Mouse (Mus musculus) monocyte, adult 5-6 weeks (primary cell): ENCODE results near the gene Mfap1a. TPM values are rescaled to one million over a fixed set of nuclear protein-coding genes. Genes with fewer than 3 reads are reported as not detected.
"Not testable (repeated sequence)": the region's sequence is repeated elsewhere in the genome, so short reads cannot be mapped to it uniquely, and the experiment has no call there.

ENCODE experiments used
- ATAC-seq: fragments of 153-309, 156-312 bp; replicated peaks from 2 replicates; pipeline ENCODE4 v1.8.0; 2017; ENCODE audit warnings: mild to moderate bottlenecking; ENCODE audit not compliant: low TSS enrichment, insufficient number of reproducible peaks, severe bottlenecking, poor library complexity, low FRiP score
- total RNA-seq: library from RNA; stranded (forward); fragments of 200-1000, 200-491, 200-594 nt; gene quantifications from 3 replicates; pipeline ENCODE4 v1.2.3, GENCODE M21; 2017

Mfap1a gene
- total RNA-seq = 80.7 to 102 TPM (median 84.5 TPM) in 3 replicates

GRCm38 (mm10) chr2:121505942-121506882, at the start of gene Mfap1a, which contains the start of gene Wdr76:
Mfap1a (minus strand) TSS chr2:121506665.
Wdr76 (plus strand) TSS chr2:121506723.
- peak; percentile 93 for ATAC-seq

- no peak for ATAC-seq
These were observed 44.8 kb upstream of the Mfap1a start for GRCm38 (mm10) chr2:121551271-121551670.

DNA sequence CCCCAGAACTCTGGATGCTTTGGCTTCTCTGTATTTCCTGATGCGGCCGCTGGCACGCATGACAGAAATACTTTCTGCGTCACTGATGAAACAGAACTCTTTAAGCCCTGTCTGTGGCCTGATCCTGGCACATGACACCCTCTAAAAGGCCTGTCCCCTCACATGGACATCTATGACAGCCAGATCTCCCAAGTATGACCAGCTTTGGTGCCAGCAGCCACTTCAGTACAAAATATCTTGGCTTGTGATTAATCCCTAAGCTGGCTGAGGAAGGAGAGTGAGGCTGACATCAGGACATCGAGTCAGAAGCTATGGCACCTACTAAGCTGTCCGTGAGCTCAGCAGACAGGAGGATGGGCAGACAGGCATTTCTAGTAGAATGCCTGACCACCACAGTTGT, 43.2 kb upstream of the Mfap1a start:
- no peak for ATAC-seq

DNA sequence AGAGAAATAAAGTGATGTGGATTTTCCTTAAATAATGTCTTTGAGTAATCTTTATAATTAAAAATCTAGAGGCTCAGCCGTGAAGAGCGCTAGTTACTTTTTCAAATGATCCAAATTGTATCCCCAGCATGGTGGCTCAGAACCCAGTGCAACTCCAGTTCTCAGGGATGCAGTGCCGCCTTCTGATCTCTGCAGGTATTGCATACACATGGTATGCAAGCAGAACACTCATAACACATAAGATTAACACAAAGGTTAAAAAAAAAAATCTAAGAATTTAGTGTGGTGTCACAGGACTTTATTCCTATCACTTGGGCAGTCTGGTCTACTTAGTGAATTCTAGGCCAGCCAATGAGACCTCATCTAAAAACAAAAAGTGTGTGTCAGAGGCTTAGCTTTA, 38.4 kb upstream of the Mfap1a start:
- ATAC-seq = no peak

GRCm38 (mm10) chr2:121525056-121525455, 18.6 kb upstream of the Mfap1a start:
- no peak for ATAC-seq

DNA sequence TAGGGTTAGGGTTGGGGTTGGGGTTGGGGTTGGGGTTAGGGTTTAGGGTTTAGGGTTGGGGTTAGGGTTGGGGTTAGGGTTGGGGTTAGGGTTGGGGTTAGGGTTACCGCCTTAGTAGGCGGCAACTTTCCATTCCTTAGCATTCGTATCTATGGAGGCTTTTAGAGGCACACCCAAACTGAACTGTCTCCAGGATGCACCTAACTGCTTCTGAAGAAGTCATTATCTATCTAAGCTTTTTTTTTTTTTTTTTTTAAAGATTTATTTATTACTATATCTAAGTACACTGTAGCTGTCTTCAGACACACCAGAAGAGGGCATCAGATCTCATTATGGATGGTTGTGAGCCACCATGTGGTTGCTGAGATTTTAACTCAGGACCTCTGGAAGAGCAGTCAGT, 16.4 kb upstream of the Mfap1a start:
- ATAC-seq = not testable (repeated sequence)

- ATAC-seq = no peak
These were observed 15.5 kb upstream of the Mfap1a start for GRCm38 (mm10) chr2:121522006-121522405.

DNA sequence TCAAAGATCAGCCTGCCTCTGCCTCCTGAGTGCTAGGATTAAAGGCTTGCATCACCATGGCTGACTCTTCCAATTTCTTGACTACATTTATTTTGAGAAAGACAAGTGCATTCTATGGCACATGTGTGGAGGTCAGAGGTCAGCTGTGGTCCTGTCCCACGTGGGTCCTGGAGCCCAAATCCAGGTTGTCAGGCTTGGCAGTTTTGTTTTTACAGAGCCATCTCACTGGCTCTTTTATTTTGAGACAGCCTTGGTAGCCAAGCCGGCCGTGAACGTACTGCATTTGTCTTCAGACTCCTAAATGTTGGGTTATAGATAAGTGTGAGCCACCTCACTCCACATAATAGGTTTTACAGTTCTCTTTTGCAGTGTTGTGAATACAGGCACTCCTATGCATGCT, 12.2 kb upstream of the Mfap1a start:
- ATAC-seq = not testable (repeated sequence)

DNA sequence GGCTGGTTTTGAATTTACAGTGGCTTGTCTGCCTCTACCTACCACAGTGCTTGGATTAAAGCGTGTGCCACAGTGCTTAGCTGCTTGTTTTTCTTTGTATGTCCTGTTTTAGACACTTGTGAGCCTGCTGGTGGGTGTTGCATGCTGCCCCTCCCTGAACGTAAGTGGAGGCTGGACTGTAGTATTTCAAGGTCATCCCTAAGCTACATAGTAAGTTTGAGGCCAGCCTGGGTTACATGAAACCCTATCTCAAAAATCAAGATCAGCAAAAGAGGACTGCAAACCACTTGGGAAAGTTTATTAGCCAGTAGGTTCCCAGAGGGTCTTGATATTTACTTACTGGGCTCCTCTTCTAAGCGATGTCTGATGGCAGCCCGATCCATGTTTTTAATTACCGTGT, 11.6 kb upstream of the Mfap1a start:
- ATAC-seq = no peak

DNA sequence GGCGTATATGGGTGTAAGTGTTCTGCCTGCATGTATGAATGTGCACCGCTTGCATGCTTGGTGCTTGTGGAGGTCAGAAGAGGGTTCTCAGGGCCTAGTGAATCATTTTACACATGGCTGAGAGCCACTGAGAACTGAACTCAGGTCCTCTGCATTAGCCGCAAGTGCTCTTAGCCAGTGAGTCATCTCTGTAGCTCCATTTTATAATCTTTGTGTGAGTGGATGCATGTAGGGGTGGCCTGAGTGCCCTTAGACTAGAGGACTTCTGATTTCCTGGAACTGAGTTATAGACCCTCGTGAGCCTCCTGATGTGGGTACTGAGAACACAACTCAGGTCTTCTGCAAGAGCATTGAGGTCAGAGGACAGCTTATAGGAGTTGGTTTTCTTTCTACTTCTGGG, 7.7 kb upstream of the Mfap1a start:
- ATAC-seq = no peak

DNA sequence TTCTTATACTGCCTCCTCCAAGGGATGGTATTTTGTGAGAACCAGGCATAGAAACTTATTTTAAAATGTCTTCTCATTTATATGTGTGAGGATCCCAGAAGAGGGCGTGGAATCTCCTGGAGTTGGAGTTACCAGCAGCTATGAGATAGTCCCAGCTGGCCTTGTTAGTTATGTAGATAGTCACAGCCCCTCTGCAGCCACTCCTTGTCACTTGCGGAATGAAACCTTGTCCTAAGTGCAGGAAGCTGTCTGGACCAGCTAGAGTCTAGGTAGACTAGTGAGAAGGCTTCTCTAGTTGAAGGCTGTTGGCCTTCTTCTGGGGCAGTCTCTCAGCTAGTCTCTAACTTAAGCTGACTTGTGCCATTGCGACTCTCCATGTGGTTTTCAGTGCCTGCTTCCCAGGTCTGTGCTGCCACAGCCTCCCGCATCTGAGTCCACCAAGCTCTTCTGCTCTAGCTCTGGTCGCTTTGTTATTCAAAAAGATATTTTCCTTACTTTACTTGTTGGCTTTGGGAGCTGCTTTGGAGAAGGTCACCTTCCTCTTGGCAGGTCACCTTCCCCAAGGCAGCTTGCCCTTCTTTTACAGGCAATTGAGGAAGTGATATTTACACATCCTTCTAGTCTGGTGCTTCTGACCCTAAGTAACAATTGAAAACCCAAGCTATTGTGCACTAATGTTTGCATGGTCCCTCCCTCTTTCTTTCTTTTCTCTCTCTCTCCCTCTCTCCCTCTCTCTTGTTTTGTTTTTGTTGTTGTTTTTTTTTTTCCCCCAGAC, 6.7 kb upstream of the Mfap1a start:
- ATAC-seq = not testable (repeated sequence)

- no peak for ATAC-seq
These were observed 4.9 kb upstream of the Mfap1a start for GRCm38 (mm10) chr2:121511401-121511800.

DNA sequence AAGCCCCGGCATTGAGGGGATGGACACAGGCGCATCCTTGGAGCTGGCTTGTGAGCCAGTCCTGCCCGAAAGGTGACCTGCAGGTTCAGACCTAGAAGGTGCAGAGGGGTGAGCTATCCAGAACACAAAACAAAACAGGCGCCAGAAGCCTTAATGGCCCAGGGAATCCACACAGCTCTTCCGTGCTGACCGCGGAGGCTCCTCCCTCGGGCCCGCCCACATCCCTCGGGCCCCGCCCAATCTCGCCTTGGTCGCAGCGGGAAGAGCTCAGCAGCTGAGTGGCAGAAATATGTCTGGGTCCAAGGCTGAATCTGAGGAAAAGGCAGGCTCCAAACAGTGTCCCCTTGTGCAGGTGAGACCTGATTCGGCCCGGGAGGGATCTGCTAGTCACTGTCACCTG, 3.1 kb upstream of the Mfap1a start:
- no peak for ATAC-seq

- no peak for ATAC-seq
These were observed 1.5 kb upstream of the Mfap1a start for GRCm38 (mm10) chr2:121507951-121508330.

DNA sequence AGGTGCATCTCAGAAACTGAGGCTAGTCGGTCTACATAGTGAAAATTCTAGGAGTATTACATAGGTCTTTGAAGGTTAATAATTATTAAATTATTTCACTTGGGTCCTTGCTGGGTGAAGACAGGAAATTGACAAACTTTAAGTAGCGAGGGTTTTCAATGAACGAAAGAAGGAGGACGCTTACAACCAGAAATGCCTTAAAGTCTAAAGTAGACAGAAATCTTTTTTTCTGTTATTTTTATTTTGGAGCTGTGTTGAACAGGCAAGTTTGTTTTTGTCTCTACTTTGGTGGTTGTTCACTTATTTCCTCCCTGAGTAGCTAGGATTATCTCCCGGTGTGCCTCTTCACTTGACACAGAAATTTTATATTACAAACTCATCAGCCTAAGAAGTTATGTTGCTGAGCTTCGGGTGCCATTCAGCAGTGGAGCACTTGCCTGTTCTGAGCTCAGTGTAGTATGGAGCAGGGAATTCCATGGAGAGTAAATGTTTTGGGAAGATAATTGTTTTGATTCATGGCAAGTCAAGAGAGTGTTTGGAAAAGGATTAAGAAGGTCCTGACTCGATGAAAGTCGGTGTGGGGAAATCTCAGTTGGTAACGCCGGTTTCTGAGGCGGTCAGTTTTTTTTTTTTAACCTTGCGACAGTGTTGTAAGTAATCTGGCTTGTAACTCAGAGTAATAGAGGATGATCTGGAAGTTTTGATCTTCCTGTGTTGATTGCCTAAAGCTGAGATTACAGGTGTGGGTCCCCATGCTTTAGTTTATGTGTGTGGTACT, 897 bp upstream of the Mfap1a start:
- ATAC-seq = no peak

DNA sequence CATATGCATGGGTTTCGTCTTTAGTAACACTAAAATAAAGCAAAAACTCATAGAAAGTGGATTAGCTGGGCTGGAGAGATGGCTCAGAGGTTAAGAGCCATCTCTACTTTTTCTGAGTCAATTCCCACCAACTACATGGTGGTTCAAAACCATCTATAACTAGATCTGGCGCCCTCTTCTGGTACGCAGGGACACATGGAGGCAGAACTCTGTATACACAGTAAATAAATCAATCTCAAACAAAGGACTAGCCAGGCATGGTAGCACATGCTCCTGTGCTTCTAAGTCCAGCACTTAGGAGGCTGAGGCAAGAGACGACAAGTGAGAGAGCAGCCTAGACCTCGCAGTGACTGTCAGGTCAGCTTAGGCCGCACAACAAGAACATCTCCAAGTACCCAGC, 4.9 kb downstream of the Mfap1a start:
- ATAC-seq = not testable (repeated sequence)

DNA sequence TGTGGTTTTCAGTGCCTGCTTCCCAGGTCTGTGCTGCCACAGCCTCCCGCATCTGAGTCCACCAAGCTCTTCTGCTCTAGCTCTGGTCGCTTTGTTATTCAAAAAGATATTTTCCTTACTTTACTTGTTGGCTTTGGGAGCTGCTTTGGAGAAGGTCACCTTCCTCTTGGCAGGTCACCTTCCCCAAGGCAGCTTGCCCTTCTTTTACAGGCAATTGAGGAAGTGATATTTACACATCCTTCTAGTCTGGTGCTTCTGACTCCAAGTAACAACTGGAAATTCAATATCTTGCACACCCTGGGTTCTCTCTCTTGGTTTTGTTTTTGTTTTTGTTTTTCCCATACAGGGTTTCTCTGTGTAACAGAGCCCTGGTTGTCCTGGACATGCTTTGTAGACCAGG, 22.1 kb downstream of the Mfap1a start:
- peak; percentile 52; the same call in 1 of the 2 replicates for ATAC-seq

DNA sequence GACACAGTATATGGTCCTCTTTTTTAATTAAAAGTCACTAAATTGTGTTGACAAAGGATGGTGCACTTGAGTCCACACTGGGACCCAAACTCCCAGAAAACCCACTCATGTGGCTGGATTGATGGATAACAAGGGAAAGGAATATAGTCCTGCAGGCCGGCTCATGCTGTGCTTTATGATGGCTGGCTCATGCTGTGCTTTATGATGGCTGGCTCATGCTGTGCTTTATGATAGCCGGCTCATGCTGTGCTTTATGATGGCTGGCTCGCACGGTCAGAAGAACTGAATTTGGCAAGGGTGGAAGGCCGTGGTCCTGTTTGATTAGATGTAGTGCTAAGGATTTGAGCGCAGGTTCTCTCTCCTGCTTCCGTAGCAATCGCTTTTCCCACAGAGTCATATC, 22.9 kb downstream of the Mfap1a start:
- ATAC-seq = no peak

GRCm38 (mm10) chr2:121480916-121481315, 25.5 kb downstream of the Mfap1a start:
- not testable (repeated sequence) for ATAC-seq
